ENCODE assay signal across 9 mouse cellular contexts in genomic region chr14:75761028-75761805, GRCm38 (mm10). TPM values are rescaled to one million over a fixed set of nuclear protein-coding genes. Genes with fewer than 3 reads are reported as not detected.
A peak's percentile ranks its signal among the peaks of the same experiment; 100 is the strongest.
DNase-seq lines count a peak whose midpoint lies in the region; ATAC-seq and TF ChIP-seq lines count a peak whose summit lies in the region.
"Had no signal": no experiment of that assay in that cellular context is flagged by ENCODE, and none has a peak within 500 bp of the region (broad histone marks: within the 10 kb centered on the region; RNA-seq: fewer than 3 reads in every experiment).

No protein-coding gene starts in this region.

- no peak overlapping the region for H3K4me2 ChIP-seq in kidney, embryonic 14.5 days (replicated peaks; ENCODE audit: low read depth, low read length)
- H3K4me2 ChIP-seq: stomach, embryonic 15.5 days had no signal

- no peaks in the 10 kb centered on the region for H3K4me1 ChIP-seq in embryonic facial prominence, embryonic 10.5 days
- H3K4me1 ChIP-seq in kidney, embryonic 14.5 days (ENCODE audit: control insufficient read depth, insufficient read depth, low read length) = no peaks in the 10 kb centered on the region
- H3K4me1 ChIP-seq: stomach, embryonic 15.5 days had no signal

- 64% methylated on average over 10 of the region's 10 CpGs for WGBS in embryonic facial prominence, embryonic 10.5 days
- 61% methylated on average over 10 of the region's 10 CpGs for WGBS in kidney, embryonic 14.5 days

- intact Hi-C loops in gastrocnemius, adult 2 months (cut with DNase I) = no loop called here
- intact Hi-C loops in gastrocnemius, postnatal 36 days (cut with DNase I) = no loop called here

- H3K27ac ChIP-seq in gastrocnemius, adult 2 months = no peak overlapping the region
- H3K27ac ChIP-seq in embryonic facial prominence, embryonic 10.5 days (replicated peaks) = no peak overlapping the region
- H3K27ac ChIP-seq in kidney, embryonic 14.5 days (ENCODE audit: low read depth, low read length) = no peak overlapping the region
- H3K27ac ChIP-seq: stomach, embryonic 15.5 days had no signal

- TF ChIP-seq CTCF in gastrocnemius, adult 2 months (IDR thresholded peaks at IDR 0.05) = peak; percentile 91

- no peak overlapping the region for H3K9ac ChIP-seq in kidney, embryonic 14.5 days (ENCODE audit: low read depth, low read length)
- H3K9ac ChIP-seq: stomach, embryonic 15.5 days had no signal

- H3K4me3 ChIP-seq in gastrocnemius, adult 2 months = no peak overlapping the region
- no peak overlapping the region for H3K4me3 ChIP-seq in embryonic facial prominence, embryonic 10.5 days
- H3K4me3 ChIP-seq in kidney, embryonic 14.5 days (ENCODE audit: low read length) = no peak overlapping the region
- H3K4me3 ChIP-seq: stomach, embryonic 15.5 days had no signal

- DNase-seq in gastrocnemius, adult 2 months = no peak
- no peak for DNase-seq in gastrocnemius, postnatal 36 days
- DNase-seq in A20 (ENCODE audit: low read depth, low spot score) (peak; percentile 61), R1 (ENCODE audit: low read depth, low spot score) (peak; percentile 59)
- DNase-seq in embryonic facial prominence, embryonic 10.5 days (ENCODE audit: low spot score) = peak; percentile 34
- peak; percentile 74 for DNase-seq in lung, postnatal 36 days
- DNase-seq in thymus, postnatal 25 days = peak; percentile 35

- peak; percentile 20; the same call in 1 of the 2 replicates for ATAC-seq in kidney, embryonic 14.5 days (ENCODE audit: low FRiP score, low TSS enrichment)

- H3K36me3 ChIP-seq in embryonic facial prominence, embryonic 10.5 days (replicated peaks) = peaks cover 33% of the 10 kb centered on the region
- H3K36me3 ChIP-seq in kidney, embryonic 14.5 days (ENCODE audit: control insufficient read depth, insufficient read depth, low read length) = peaks cover 3% of the 10 kb centered on the region; the same call in 1 of the 2 replicates
- H3K36me3 ChIP-seq: stomach, embryonic 15.5 days had no signal

- H3K27me3 ChIP-seq in embryonic facial prominence, embryonic 10.5 days (replicated peaks; ENCODE audit: low read depth, poor library complexity, severe bottlenecking) = peaks cover 9% of the 10 kb centered on the region
- no peaks in the 10 kb centered on the region for H3K27me3 ChIP-seq in kidney, embryonic 14.5 days (ENCODE audit: control insufficient read depth, insufficient read depth, low read length)
- H3K27me3 ChIP-seq: stomach, embryonic 15.5 days had no signal

- no peaks in the 10 kb centered on the region for H3K9me3 ChIP-seq in embryonic facial prominence, embryonic 10.5 days
- no peaks in the 10 kb centered on the region for H3K9me3 ChIP-seq in kidney, embryonic 14.5 days (ENCODE audit: control insufficient read depth, low read length)
- H3K9me3 ChIP-seq: stomach, embryonic 15.5 days had no signal

RNA-seq across cellular contexts. Expression of gene Cog3, which starts 6.9 kb away (rescaled TPM):
- 1 to 10 TPM; 7.0 to 8.6 TPM for total RNA-seq in gastrocnemius, adult 2 months (2021)
- 1 to 10 TPM; 6.2 to 6.6 TPM for total RNA-seq in gastrocnemius, postnatal 36 days (2021)
- 19.5 and 20.6 TPM in 2 replicates for polyA plus RNA-seq in embryonic facial prominence, embryonic 10.5 days (2016; fragmentation: Nextera tagmentation; extraction: Ambion mirVana)
- 12.0 and 24.9 TPM in 2 replicates for polyA plus RNA-seq in kidney, embryonic 14.5 days (2014; fragmentation: Nextera tagmentation; extraction: Ambion mirVana)

RNA-seq across cellular contexts. Expression of gene Slc25a30, which starts 25.6 kb away (rescaled TPM):
- total RNA-seq in gastrocnemius, adult 2 months (2021) = 10 to 100 TPM in 1 of 2 experiments, 1 to 10 TPM in 1; 6.6 to 10.5 TPM
- 10 to 100 TPM in 1 of 2 experiments, 1 to 10 TPM in 1; 5.6 to 11.9 TPM for total RNA-seq in gastrocnemius, postnatal 36 days (2021)
- 7.0 and 7.1 TPM in 2 replicates for polyA plus RNA-seq in embryonic facial prominence, embryonic 10.5 days (2016; fragmentation: Nextera tagmentation; extraction: Ambion mirVana)
- 8.1 and 9.6 TPM in 2 replicates for polyA plus RNA-seq in kidney, embryonic 14.5 days (2014; fragmentation: Nextera tagmentation; extraction: Ambion mirVana)

Comparison
In these comparisons a context has a peak if more than half of its experiments do, and no peak if none do; other contexts are left out.
1. DNase-seq: peak in A20 (single experiment), R1 (single experiment), embryonic facial prominence, embryonic 10.5 days (single experiment), lung, postnatal 36 days (single experiment) and thymus, postnatal 25 days (single experiment); none in gastrocnemius, adult 2 months (single experiment) and gastrocnemius, postnatal 36 days (0 of 2).